Mouse (Mus musculus) heart, postnatal 0 days (tissue): ENCODE measurements at regions not wholly inside any gene's neighbourhood (a gene's known extent, or its start where the extent isn't known, plus 50 kb on each side); places are given as distances from the start of the nearest gene placed in this dataset.
"Not testable (repeated sequence)": the region's sequence is repeated elsewhere in the genome, so short reads cannot be mapped to it uniquely, and the experiment has no call there.

Experiments used
- CTCF ChIP-seq: IDR thresholded peaks from 2 replicates; pipeline ENCODE4 v1.5.1; 2016; ENCODE audit warnings: antibody characterized with exemption, control low read depth, low read depth
- EP300 ChIP-seq: IDR thresholded peaks from 2 replicates; pipeline ENCODE4 v1.6.1; 2016; ENCODE audit warnings: antibody characterized with exemption, low read depth

GRCm38 (mm10) chr6:109193061-109193460 is 364.6 kb downstream of the Edem1 start:
- TF ChIP-seq CTCF, EP300: not testable (repeated sequence)
